Mouse (Mus musculus): ENCODE measurements around the gene Apoa1.

Apoa1 gene

GRCm38 (mm10) chr9:46257546-46257945 is 29.2 kb downstream of the Apoa1 start:
- DNase-seq (ENCODE audit: low spot score): no peak

- DNase-seq (ENCODE audit: low spot score): no peak
These were observed 30.7 kb downstream of the Apoa1 start for GRCm38 (mm10) chr9:46259111-46259510.

- no peak for DNase-seq (ENCODE audit: low spot score)
These were observed 32.8 kb downstream of the Apoa1 start for GRCm38 (mm10) chr9:46261131-46261530.

GRCm38 (mm10) chr9:46268343-46268873 is 40.0 kb downstream of the Apoa1 start, which contains the start of gene Apoa5:
Gene Apoa5, plus strand, starts transcription at chr9:46268633.
- DNase-seq (ENCODE audit: low spot score): no peak

GRCm38 (mm10) chr9:46269125-46269524 is 40.7 kb downstream of the Apoa1 start:
- DNase-seq (ENCODE audit: low spot score): no peak

GRCm38 (mm10) chr9:46270782-46271181 is 42.4 kb downstream of the Apoa1 start:
- DNase-seq (ENCODE audit: low spot score): no peak

GRCm38 (mm10) chr9:46272070-46272469 is 43.7 kb downstream of the Apoa1 start:
- no peak for DNase-seq (ENCODE audit: low spot score)

GRCm38 (mm10) chr9:46272677-46273454 is 44.5 kb downstream of the Apoa1 start, which contains the start of gene Zpr1:
Gene Zpr1, plus strand, starts transcription at chr9:46273064.
- peak; percentile 82 for DNase-seq (ENCODE audit: low spot score)

GRCm38 (mm10) chr9:46274494-46274893 is 46.1 kb downstream of the Apoa1 start:
- no peak for DNase-seq (ENCODE audit: low spot score)
